ENCODE assay signal across 8 mouse cellular contexts in genomic region chr7:45705443-45705864, GRCm38 (mm10). TPM values are rescaled to one million over a fixed set of nuclear protein-coding genes. Genes with fewer than 3 reads are reported as not detected.
DNase-seq lines count a peak whose midpoint lies in the region; ATAC-seq and TF ChIP-seq lines count a peak whose summit lies in the region.

No protein-coding gene starts in this region.

- DNase-seq in kidney, adult 2 months = no peak
- no peak for DNase-seq in kidney, postnatal 36 days
- peak; percentile 64 for DNase-seq in embryonic facial prominence, embryonic 10.5 days (ENCODE audit: low spot score)
- peak; percentile 83 for DNase-seq in intestine, embryonic 14.5 days (ENCODE audit: low spot score)
- no peak for DNase-seq in urinary bladder, adult 18-20 months (ENCODE audit: low spot score in 2 of 2)
- no peak for DNase-seq in spleen, adult 12 weeks (ENCODE audit: low spot score)
- DNase-seq in left cerebral cortex, adult 18-20 months (ENCODE audit: low spot score in 2 of 2) = no peak

- H3K27me3 ChIP-seq in kidney, adult 2 months (replicated peaks; ENCODE audit: control insufficient read depth, insufficient read depth, low read length) = no peaks in the 10 kb centered on the region
- peaks cover 19% of the 10 kb centered on the region for H3K27me3 ChIP-seq in embryonic facial prominence, embryonic 10.5 days (replicated peaks; ENCODE audit: low read depth, poor library complexity, severe bottlenecking)
- peaks cover 1% of the 10 kb centered on the region for H3K27me3 ChIP-seq in intestine, embryonic 14.5 days (replicated peaks; ENCODE audit: control insufficient read depth, insufficient read depth, low read length)
- peaks cover 2% of the 10 kb centered on the region for H3K27me3 ChIP-seq in myocyte (ENCODE audit: control insufficient read depth, insufficient read depth, insufficient read length)

- TF ChIP-seq POLR2A in kidney, adult 2 months (IDR thresholded peaks at IDR 0.05; ENCODE audit: low read depth, low read length) = no peak
- TF ChIP-seq POLR2A in myocyte (IDR thresholded peaks at IDR 0.05; ENCODE audit: insufficient read length, low read depth) = peak; percentile 9

- H3ac ChIP-seq in myocyte (ENCODE audit: control insufficient read depth, insufficient read length) = peak overlapping the region; percentile 73

- peak overlapping the region; percentile 96 for H3K4me2 ChIP-seq in intestine, embryonic 14.5 days (ENCODE audit: low read length)
- H3K4me2 ChIP-seq in myocyte (ENCODE audit: low read depth) = peak overlapping the region; percentile 73

- H3K4me3 ChIP-seq in kidney, adult 2 months (ENCODE audit: insufficient read depth, low read depth, low read length) = peak overlapping the region; percentile 58
- peak overlapping the region; percentile 76 for H3K4me3 ChIP-seq in embryonic facial prominence, embryonic 10.5 days
- peak overlapping the region; percentile 65 for H3K4me3 ChIP-seq in intestine, embryonic 14.5 days (ENCODE audit: low read depth, low read length)
- peak overlapping the region; percentile 51 for H3K4me3 ChIP-seq in myocyte

- H3K79me2 ChIP-seq in myocyte (ENCODE audit: control insufficient read depth, insufficient read depth) = no peaks in the 10 kb centered on the region

- H3K27ac ChIP-seq in kidney, adult 2 months (ENCODE audit: insufficient read depth, low read depth, low read length) = peak overlapping the region; percentile 100
- peak overlapping the region; percentile 89 for H3K27ac ChIP-seq in embryonic facial prominence, embryonic 10.5 days (replicated peaks)
- peak overlapping the region; percentile 73 for H3K27ac ChIP-seq in intestine, embryonic 14.5 days (ENCODE audit: low read depth)

- peak overlapping the region; percentile 39 for H3K9ac ChIP-seq in intestine, embryonic 14.5 days (ENCODE audit: low read length)

- WGBS in kidney, adult 2 months = under 1% methylated on average over 21 of the region's 21 CpGs
- WGBS in embryonic facial prominence, embryonic 10.5 days = under 1% methylated on average over 21 of the region's 21 CpGs
- WGBS in intestine, embryonic 14.5 days = under 1% methylated on average over 21 of the region's 21 CpGs

- ATAC-seq in intestine, embryonic 14.5 days (replicated peaks; ENCODE audit: low FRiP score, low TSS enrichment, low read depth) = peak; percentile 5

- H3K9me3 ChIP-seq in embryonic facial prominence, embryonic 10.5 days = no peaks in the 10 kb centered on the region
- no peaks in the 10 kb centered on the region for H3K9me3 ChIP-seq in intestine, embryonic 14.5 days (ENCODE audit: control insufficient read depth, low read length)

- peaks cover 11% of the 10 kb centered on the region; the same call in 1 of the 2 replicates for H3K36me3 ChIP-seq in kidney, adult 2 months (ENCODE audit: control insufficient read depth, insufficient read depth, low read length)
- H3K36me3 ChIP-seq in embryonic facial prominence, embryonic 10.5 days (replicated peaks) = peaks cover 13% of the 10 kb centered on the region
- peaks cover 11% of the 10 kb centered on the region for H3K36me3 ChIP-seq in intestine, embryonic 14.5 days (ENCODE audit: control insufficient read depth, insufficient read depth, low read length)
- no peaks in the 10 kb centered on the region for H3K36me3 ChIP-seq in myocyte (ENCODE audit: control insufficient read depth, insufficient read depth)

- no peak for TF ChIP-seq CTCF in kidney, adult 2 months (conservative IDR thresholded peaks at IDR 0.05; ENCODE audit: insufficient read depth, insufficient read length, low read depth, low read length)

- peaks cover 24% of the 10 kb centered on the region for H3K4me1 ChIP-seq in kidney, adult 2 months (ENCODE audit: control insufficient read depth, insufficient read depth, low read length)
- peaks cover 85% of the 10 kb centered on the region for H3K4me1 ChIP-seq in embryonic facial prominence, embryonic 10.5 days
- peaks cover 38% of the 10 kb centered on the region for H3K4me1 ChIP-seq in intestine, embryonic 14.5 days (replicated peaks; ENCODE audit: control insufficient read depth, insufficient read depth, low read length)

TF ChIP-seq in myocyte, 11 proteins besides CTCF, POLR2A, EP300 and RAD21:
- TF ChIP-seq MYOD1 (IDR thresholded peaks at IDR 0.05; ENCODE audit: control insufficient read depth in 1 of 3, insufficient read length in 2 of 3, low read depth in 2 of 3) (no peak), MYOG (IDR thresholded peaks at IDR 0.05; ENCODE audit: control insufficient read depth in 1 of 3, insufficient read depth in 1 of 3, insufficient read length in 2 of 3, low read depth in 2 of 3) (no peak), MAX (IDR thresholded peaks at IDR 0.05; ENCODE audit: low read depth) (no peak), TCF3 (IDR thresholded peaks at IDR 0.05; ENCODE audit: insufficient read length, low read depth) (no peak), TCF12 (IDR thresholded peaks at IDR 0.05; ENCODE audit: insufficient read depth, poor library complexity, severe bottlenecking) (no peak), E2F4 (IDR thresholded peaks at IDR 0.05; ENCODE audit: insufficient read depth) (no peak), REST (IDR thresholded peaks at IDR 0.05; ENCODE audit: insufficient read depth, insufficient read length) (no peak), USF1 (IDR thresholded peaks at IDR 0.05; ENCODE audit: low read depth) (no peak), SRF (IDR thresholded peaks at IDR 0.05; ENCODE audit: control insufficient read depth, insufficient read length, low read depth) (no peak), CEBPB (IDR thresholded peaks at IDR 0.05; ENCODE audit: insufficient read depth, poor library complexity, severe bottlenecking) (no peak), POLR2AphosphoS2 (IDR thresholded peaks at IDR 0.05; ENCODE audit: insufficient read length, low read depth) (no peak)

RNA-seq across cellular contexts. Expression of gene Dbp, which starts 0.6 kb away (rescaled TPM):
- polyA plus RNA-seq in kidney, adult 2 months (2012; rRNA removed) = 106 and 116 TPM in 2 replicates
- 3.6 and 4.3 TPM in 2 replicates for polyA plus RNA-seq in embryonic facial prominence, embryonic 10.5 days (2016; fragmentation: Nextera tagmentation; extraction: Ambion mirVana)
- 3.7 and 4.0 TPM in 2 replicates for polyA plus RNA-seq in intestine, embryonic 14.5 days (2014; fragmentation: Nextera tagmentation; extraction: Ambion mirVana)
- 26.2 TPM for polyA plus RNA-seq in myocyte (2012; fragmentation: generic; extraction: Trizol)
- 10 to 100 TPM; 63.1 to 84.6 TPM for total RNA-seq in left cerebral cortex, adult 18-20 months (2021)

RNA-seq across cellular contexts. Expression of gene Car11, which starts 5.8 kb away (rescaled TPM):
- polyA plus RNA-seq in kidney, adult 2 months (2012; rRNA removed) = 8.1 and 8.3 TPM in 2 replicates
- 8.5 and 9.1 TPM in 2 replicates for polyA plus RNA-seq in embryonic facial prominence, embryonic 10.5 days (2016; fragmentation: Nextera tagmentation; extraction: Ambion mirVana)
- 7.3 and 8.2 TPM in 2 replicates for polyA plus RNA-seq in intestine, embryonic 14.5 days (2014; fragmentation: Nextera tagmentation; extraction: Ambion mirVana)
- polyA plus RNA-seq in myocyte (2012; fragmentation: generic; extraction: Trizol) = 3.6 TPM
- 100 to 1,000 TPM; 215 to 220 TPM for total RNA-seq in left cerebral cortex, adult 18-20 months (2021)

RNA-seq across cellular contexts. Expression of gene Rpl18, which starts 9.8 kb away (rescaled TPM):
- polyA plus RNA-seq in kidney, adult 2 months (2012; rRNA removed) = 955 and 1,014 TPM in 2 replicates
- polyA plus RNA-seq in embryonic facial prominence, embryonic 10.5 days (2016; fragmentation: Nextera tagmentation; extraction: Ambion mirVana) = 1,168 and 1,206 TPM in 2 replicates
- 1,434 and 1,450 TPM in 2 replicates for polyA plus RNA-seq in intestine, embryonic 14.5 days (2014; fragmentation: Nextera tagmentation; extraction: Ambion mirVana)
- 3,224 TPM for polyA plus RNA-seq in myocyte (2012; fragmentation: generic; extraction: Trizol)
- total RNA-seq in left cerebral cortex, adult 18-20 months (2021) = 100 to 1,000 TPM; 331 to 369 TPM

RNA-seq across cellular contexts. Expression of gene Sec1, which starts 11.3 kb away (rescaled TPM):
- polyA plus RNA-seq in kidney, adult 2 months (2012; rRNA removed) = 0.22 and 0.23 TPM in 2 replicates
- polyA plus RNA-seq in embryonic facial prominence, embryonic 10.5 days (2016; fragmentation: Nextera tagmentation; extraction: Ambion mirVana) = 0.55 and 0.64 TPM in 2 replicates
- 4.8 and 6.0 TPM in 2 replicates for polyA plus RNA-seq in intestine, embryonic 14.5 days (2014; fragmentation: Nextera tagmentation; extraction: Ambion mirVana)
- 0.41 TPM for polyA plus RNA-seq in myocyte (2012; fragmentation: generic; extraction: Trizol)
- 1 to 10 TPM; 1.2 to 1.7 TPM for total RNA-seq in left cerebral cortex, adult 18-20 months (2021)

RNA-seq across cellular contexts. Expression of gene Sphk2, which starts 12.3 kb away (rescaled TPM):
- 57.2 and 68.3 TPM in 2 replicates for polyA plus RNA-seq in kidney, adult 2 months (2012; rRNA removed)
- 41.5 and 42.1 TPM in 2 replicates for polyA plus RNA-seq in embryonic facial prominence, embryonic 10.5 days (2016; fragmentation: Nextera tagmentation; extraction: Ambion mirVana)
- 27.3 and 28.1 TPM in 2 replicates for polyA plus RNA-seq in intestine, embryonic 14.5 days (2014; fragmentation: Nextera tagmentation; extraction: Ambion mirVana)
- 22.8 TPM for polyA plus RNA-seq in myocyte (2012; fragmentation: generic; extraction: Trizol)
- total RNA-seq in left cerebral cortex, adult 18-20 months (2021) = 10 to 100 TPM; 32.3 to 33.0 TPM

Comparison
In these comparisons a context has a peak if more than half of its experiments do, and no peak if none do; other contexts are left out.
1. DNase-seq: peak in embryonic facial prominence, embryonic 10.5 days (single experiment) and intestine, embryonic 14.5 days (single experiment); none in kidney, adult 2 months (single experiment), kidney, postnatal 36 days (0 of 2), urinary bladder, adult 18-20 months (0 of 2), spleen, adult 12 weeks (single experiment) and left cerebral cortex, adult 18-20 months (0 of 2).
2. Peak in every context shown above with its lines, with median percentiles within 50 percentile points of each other: H3K27ac ChIP-seq and H3K4me3 ChIP-seq.